Mouse (Mus musculus) MEL (cell line): Measurements from ENCODE around the gene Tfap4. TPM values are rescaled to one million over a fixed set of nuclear protein-coding genes. Genes with fewer than 3 reads are reported as not detected.
A peak's percentile ranks its signal among the peaks of the same experiment; 100 is the strongest.

Experiments used
- DNase-seq: peaks from one replicate; pipeline ENCODE4 v3.0.0; 2011; ENCODE audit warnings: low read depth, low spot score
- H3K27ac ChIP-seq: 2 replicates; pipeline ENCODE4 v1.5.1; 2012; ENCODE audit warnings: low read depth, mild to moderate bottlenecking, control low read depth, low read length, moderate library complexity; ENCODE audit not compliant: control insufficient read depth
- H3K27me3 ChIP-seq, 2 experiments: fragments of 150-350 bp in 1 of 2; sonication (generic) in 1 of 2; 2 replicates each; pipeline ENCODE4 v1.6.1; 2012; ENCODE audit warnings: low read length in 2 of 2, mild to moderate bottlenecking in 2 of 2, improper control_type of control experiment in 1 of 2, moderate library complexity in 1 of 2; ENCODE audit not compliant: insufficient read depth in 2 of 2, control insufficient read depth in 1 of 2
- H3K36me3 ChIP-seq, 2 experiments: 2 replicates each; pipeline ENCODE4 v1.6.1; 2012 to 2014; ENCODE audit warnings: low read length in 2 of 2, improper control_type of control experiment in 1 of 2, inconsistent platforms in 1 of 2, mild to moderate bottlenecking in 1 of 2; ENCODE audit not compliant: insufficient read depth in 2 of 2, control insufficient read depth in 1 of 2
- H3K4me1 ChIP-seq, 2 experiments: fragments of 150-350 bp in 1 of 2; sonication (generic) in 1 of 2; 2 replicates each; pipeline ENCODE4 v1.6.1; 2012; ENCODE audit warnings: low read length in 2 of 2, improper control_type of control experiment in 1 of 2, mild to moderate bottlenecking in 1 of 2; ENCODE audit not compliant: insufficient read depth in 2 of 2, control insufficient read depth in 1 of 2
- H3K4me3 ChIP-seq, 2 experiments: fragments of 150-350 bp in 1 of 2; sonication (generic) in 1 of 2; 2 replicates each; pipeline ENCODE4 v1.5.1; 2012; ENCODE audit warnings: low read depth in 2 of 2, low read length in 2 of 2, mild to moderate bottlenecking in 2 of 2, moderate library complexity in 2 of 2, control low read depth in 1 of 2, improper control_type of control experiment in 1 of 2; ENCODE audit not compliant: control insufficient read depth in 1 of 2, insufficient read depth in 1 of 2
- H3K79me2 ChIP-seq: 2 replicates; pipeline ENCODE4 v1.6.1; 2012; ENCODE audit warnings: mild to moderate bottlenecking, low read length, moderate library complexity; ENCODE audit not compliant: control insufficient read depth, poor library complexity, insufficient read depth
- H3K9ac ChIP-seq: 2 replicates; pipeline ENCODE4 v1.6.1; 2012; ENCODE audit warnings: low read depth, mild to moderate bottlenecking, control low read depth, low read length, moderate library complexity; ENCODE audit not compliant: control insufficient read depth, poor library complexity, severe bottlenecking
- H3K9me3 ChIP-seq: fragments of 150-350 bp; sonication (generic); replicated peaks from 2 replicates; pipeline ENCODE4 v1.6.1; 2012; ENCODE audit warnings: mild to moderate bottlenecking, low read length, improper control_type of control experiment, moderate library complexity; ENCODE audit not compliant: insufficient read depth
- BHLHE40 ChIP-seq: IDR thresholded peaks from 2 replicates; pipeline ENCODE4 v1.6.1; 2012; ENCODE audit warnings: low read depth, mild to moderate bottlenecking, inconsistent platforms, low read length, improper control_type of control experiment, borderline replicate concordance
- CHD1 ChIP-seq: IDR thresholded peaks from 2 replicates; pipeline ENCODE4 v1.6.1; 2012; ENCODE audit warnings: low read depth, mild to moderate bottlenecking, inconsistent platforms, low read length, improper control_type of control experiment
- CTCF ChIP-seq, 3 experiments: IDR thresholded peaks in 2 of 3; conservative IDR thresholded peaks in 1 of 3; 2 replicates each; pipeline ENCODE4 v1.5.1; 2011 to 2012; ENCODE audit warnings: low read length in 3 of 3, low read depth in 2 of 3, mild to moderate bottlenecking in 2 of 3, improper control_type of control experiment in 1 of 3, inconsistent platforms in 1 of 3, mixed read lengths in 1 of 3, moderate library complexity in 1 of 3; ENCODE audit not compliant: control insufficient read depth in 1 of 3, insufficient read depth in 1 of 3, poor library complexity in 1 of 3, severe bottlenecking in 1 of 3
- E2F4 ChIP-seq: IDR thresholded peaks from 2 replicates; pipeline ENCODE4 v1.6.1; 2011; ENCODE audit warnings: low read depth, low read length, improper control_type of control experiment, borderline replicate concordance
- ELF1 ChIP-seq: IDR thresholded peaks from 2 replicates; pipeline ENCODE4 v1.6.1; 2014; ENCODE audit warnings: low read depth, mild to moderate bottlenecking, inconsistent platforms, low read length, improper control_type of control experiment, moderate library complexity
- GABPA ChIP-seq: IDR thresholded peaks from 2 replicates; pipeline ENCODE4 v1.6.1; 2012; ENCODE audit warnings: low read depth, mild to moderate bottlenecking, inconsistent platforms, low read length, improper control_type of control experiment, moderate library complexity
- GATA1 ChIP-seq: IDR thresholded peaks from 2 replicates; pipeline ENCODE4 v1.6.1; 2011; ENCODE audit warnings: low read depth, low read length, improper control_type of control experiment
- JUND ChIP-seq: IDR thresholded peaks from 2 replicates; pipeline ENCODE4 v1.6.1; 2011; ENCODE audit warnings: low read depth, mild to moderate bottlenecking, improper control_type of control experiment, low read length
- KAT2A ChIP-seq: conservative IDR thresholded peaks from 2 replicates; pipeline ENCODE4 v1.6.1; 2012; ENCODE audit warnings: low read depth, low read length, improper control_type of control experiment, inconsistent platforms
- MAZ ChIP-seq: IDR thresholded peaks from 2 replicates; pipeline ENCODE4 v1.6.1; 2012; ENCODE audit warnings: low read depth, mild to moderate bottlenecking, inconsistent platforms, low read length, improper control_type of control experiment
- MYB ChIP-seq: IDR thresholded peaks from 2 replicates; pipeline ENCODE4 v1.6.1; 2011; ENCODE audit warnings: mild to moderate bottlenecking, low read depth, low read length, improper control_type of control experiment
- MYC ChIP-seq: IDR thresholded peaks from 2 replicates; pipeline ENCODE4 v1.6.1; 2011; ENCODE audit warnings: low read depth, mild to moderate bottlenecking, low read length, improper control_type of control experiment, moderate library complexity
- NELFE ChIP-seq: IDR thresholded peaks from 2 replicates; pipeline ENCODE4 v1.6.1; 2011; ENCODE audit warnings: low read depth, low read length, improper control_type of control experiment
- NRF1 ChIP-seq: IDR thresholded peaks from 2 replicates; pipeline ENCODE4 v1.6.1; 2014; ENCODE audit warnings: low read depth, mild to moderate bottlenecking, inconsistent platforms, low read length, improper control_type of control experiment, moderate library complexity; ENCODE audit not compliant: poor library complexity, insufficient read depth, severe bottlenecking
- POLR2A ChIP-seq, 2 experiments: IDR thresholded peaks; 2 replicates each; pipeline ENCODE4 v1.6.1; 2011 to 2012; ENCODE audit warnings: low read length in 2 of 2, mild to moderate bottlenecking in 2 of 2, control low read depth in 1 of 2, improper control_type of control experiment in 1 of 2, low read depth in 1 of 2, moderate library complexity in 1 of 2; ENCODE audit not compliant: control insufficient read depth in 1 of 2, insufficient read depth in 1 of 2, poor library complexity in 1 of 2
- POLR2AphosphoS2 ChIP-seq: IDR thresholded peaks from 2 replicates; pipeline ENCODE4 v1.6.1; 2011; ENCODE audit warnings: low read length, improper control_type of control experiment
- POLR2AphosphoS5 ChIP-seq: IDR thresholded peaks from 2 replicates; pipeline ENCODE4 v1.6.1; 2012; ENCODE audit warnings: low read depth, borderline replicate concordance, mild to moderate bottlenecking, inconsistent platforms, low read length, moderate library complexity, mixed read lengths
- RAD21 ChIP-seq: IDR thresholded peaks from 2 replicates; pipeline ENCODE4 v1.6.1; 2011; ENCODE audit warnings: mild to moderate bottlenecking, low read depth, low read length, improper control_type of control experiment
- RCOR1 ChIP-seq: IDR thresholded peaks from 2 replicates; pipeline ENCODE4 v1.6.1; 2012; ENCODE audit warnings: low read depth, mild to moderate bottlenecking, inconsistent platforms, low read length, improper control_type of control experiment
- SMC3 ChIP-seq: IDR thresholded peaks from 2 replicates; pipeline ENCODE4 v1.6.1; 2011; ENCODE audit warnings: low read depth, low read length, improper control_type of control experiment
- TBP ChIP-seq: IDR thresholded peaks from 2 replicates; pipeline ENCODE4 v1.8.0; 2011; ENCODE audit warnings: low read depth, low read length, improper control_type of control experiment
- TCF12 ChIP-seq: IDR thresholded peaks from 2 replicates; pipeline ENCODE4 v1.6.1; 2014; ENCODE audit warnings: low read depth, mild to moderate bottlenecking, inconsistent platforms, low read length, improper control_type of control experiment, moderate library complexity
- UBTF ChIP-seq: IDR thresholded peaks from 2 replicates; pipeline ENCODE4 v1.6.1; 2012; ENCODE audit warnings: low read depth, mild to moderate bottlenecking, inconsistent platforms, low read length, improper control_type of control experiment, moderate library complexity, borderline replicate concordance; ENCODE audit not compliant: insufficient read depth
- USF1 ChIP-seq: IDR thresholded peaks from 2 replicates; pipeline ENCODE4 v1.6.1; 2014; ENCODE audit warnings: low read depth, mild to moderate bottlenecking, inconsistent platforms, low read length, improper control_type of control experiment, moderate library complexity
- ZC3H11A ChIP-seq: IDR thresholded peaks from 2 replicates; pipeline ENCODE4 v1.6.1; 2012; ENCODE audit warnings: low read depth, mild to moderate bottlenecking, inconsistent platforms, low read length, improper control_type of control experiment
- ZKSCAN1 ChIP-seq: IDR thresholded peaks from 2 replicates; pipeline ENCODE4 v1.6.1; 2012; ENCODE audit warnings: low read depth, mild to moderate bottlenecking, inconsistent platforms, low read length, improper control_type of control experiment, moderate library complexity
- ZMIZ1 ChIP-seq: IDR thresholded peaks from 2 replicates; pipeline ENCODE4 v1.6.1; 2012; ENCODE audit warnings: low read depth, mild to moderate bottlenecking, inconsistent platforms, low read length, improper control_type of control experiment, moderate library complexity
- ZNF384 ChIP-seq: IDR thresholded peaks from 2 replicates; pipeline ENCODE4 v1.6.1; 2012; ENCODE audit warnings: low read depth, mild to moderate bottlenecking, inconsistent platforms, low read length, improper control_type of control experiment
- polyA plus RNA-seq, 2 experiments: library from polyadenylated mRNA; stranded (reverse) in 1 of 2; unstranded in 1 of 2; fragments of >175 nt in 1 of 2; fragments of >200 nt in 1 of 2; gene quantifications; 2 replicates each; pipeline versions ENCODE4 v1.2.1 to v1.2.4; 2012; ENCODE audit warnings: low replicate concordance in 2 of 2, low read depth in 1 of 2; ENCODE audit not compliant: insufficient read length in 2 of 2, insufficient read depth in 1 of 2, missing spikeins in 1 of 2
- total RNA-seq: library from RNA; depleted of rRNA; stranded (reverse); fragments of 300-350 nt; gene quantifications from 2 replicates; pipeline ENCODE4 v1.2.3, GENCODE M21; 2012

Gene Tfap4
- total and polyA plus RNA-seq, 3 experiments: 26.2 to 217 (median 40.3) TPM

- DNase-seq: peak; percentile 53
Observed at GRCm38 (mm10) chr16:4540064-4540775, 19.4 kb downstream of the Tfap4 start.

GRCm38 (mm10) chr16:4539521-4539920 is 20.1 kb downstream of the Tfap4 start:
- Histone ChIP-seq H3K9ac (no peak overlapping the region), H3K9me3 (no peaks in the 10 kb centered on the region), H3K27me3 (no peaks in the 10 kb centered on the region), H3K27ac (no peak overlapping the region), H3K79me2 (peaks cover 1% of the 10 kb centered on the region; the same call in 1 of the 2 replicates), H3K36me3 (peaks cover 0 to 4% of the 10 kb centered on the region in 2 experiments; a peak in 2 of 4 replicates), H3K4me1 (peaks cover 2 to 17% of the 10 kb centered on the region in 2 experiments; a peak in 3 of 4 replicates), H3K4me3 (no peak overlapping the region)
- no peak for DNase-seq
- no peak for TF ChIP-seq JUND
- TF ChIP-seq TCF12: no peak
- no peak for TF ChIP-seq UBTF
- TF ChIP-seq ZMIZ1: no peak
- TF ChIP-seq TBP: no peak
- no peak for TF ChIP-seq RCOR1
- TF ChIP-seq SMC3: no peak

More at GRCm38 (mm10) chr16:4540064-4540775, 19.4 kb downstream of the Tfap4 start:
- Histone ChIP-seq H3K27ac (no peak overlapping the region), H3K4me3 (no peak overlapping the region), H3K79me2 (peaks cover 1% of the 10 kb centered on the region; the same call in 1 of the 2 replicates), H3K9ac (no peak overlapping the region), H3K36me3 (peaks cover 0 to 4% of the 10 kb centered on the region in 2 experiments; a peak in 2 of 4 replicates), H3K4me1 (peaks cover 2 to 17% of the 10 kb centered on the region in 2 experiments; a peak in 3 of 4 replicates), H3K9me3 (no peaks in the 10 kb centered on the region), H3K27me3 (no peaks in the 10 kb centered on the region)
- TF ChIP-seq POLR2AphosphoS2 (no peak), NELFE (no peak), MYB (no peak), TBP (no peak), ZNF384 (peak; percentile 29; the same call in 1 of the 2 replicates), GATA1 (no peak), GABPA (no peak), UBTF (no peak), SMC3 (peak; percentile 17; the same call in 1 of the 2 replicates), TCF12 (no peak), ELF1 (no peak), MAZ (no peak), ZC3H11A (no peak), RAD21 (peak; percentile 34), JUND (no peak), USF1 (no peak), CTCF (IDR thresholded peaks at IDR 0.05 in 2 of 3, conservative IDR thresholded peaks at IDR 0.05 in 1 of 3; ENCODE audit: control insufficient read depth in 1 of 3, insufficient read depth in 1 of 3, low read depth in 2 of 3, low read length in 3 of 3, poor library complexity in 1 of 3, severe bottlenecking in 1 of 3) (peak; percentile 29 to 46 (median 42); a peak in 5 of 6 replicates), POLR2A (IDR thresholded peaks at IDR 0.05; ENCODE audit: control insufficient read depth in 1 of 2, insufficient read depth in 1 of 2, low read depth in 1 of 2, low read length in 2 of 2, poor library complexity in 1 of 2) (no peak), CHD1 (no peak), POLR2AphosphoS5 (no peak), BHLHE40 (no peak), KAT2A (no peak), NRF1 (no peak), ZMIZ1 (no peak), ZKSCAN1 (no peak), MYC (no peak), E2F4 (no peak)
